Mouse (Mus musculus) right cerebral cortex, postnatal 14 days (tissue): ENCODE results near the gene Klf15.

Source experiments
- DNase-seq: peaks from one replicate; pipeline ENCODE4 v3.0.0; 2022

Gene Klf15

GRCm38 (mm10) chr6:90495282-90495912, 33.0 kb downstream of the Klf15 start:
- DNase-seq: peak; percentile 18

- DNase-seq: no peak
Measured at GRCm38 (mm10) chr6:90496217-90496616, 33.8 kb downstream of the Klf15 start.

DNA sequence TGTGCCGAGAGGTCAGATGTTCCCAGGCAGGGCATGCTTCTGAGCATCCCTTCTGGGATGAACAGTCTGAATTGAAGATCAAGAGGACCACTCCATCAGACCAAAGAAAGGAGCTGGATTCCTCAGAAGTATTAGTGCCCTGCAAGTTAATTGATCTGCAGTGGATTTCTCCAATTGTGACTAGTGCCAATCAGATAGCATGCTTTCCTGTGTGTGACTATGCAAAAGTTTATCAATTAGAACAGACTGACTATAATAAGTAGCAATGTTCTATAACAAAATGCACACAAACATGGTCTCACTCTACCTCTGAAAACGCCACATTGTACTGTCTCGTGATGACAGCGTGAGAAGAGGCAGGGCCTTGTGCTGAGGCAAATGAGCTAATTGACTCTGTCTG, 37.1 kb downstream of the Klf15 start:
- DNase-seq: no peak

GRCm38 (mm10) chr6:90501222-90501940, 39.0 kb downstream of the Klf15 start:
- no peak for DNase-seq

DNA sequence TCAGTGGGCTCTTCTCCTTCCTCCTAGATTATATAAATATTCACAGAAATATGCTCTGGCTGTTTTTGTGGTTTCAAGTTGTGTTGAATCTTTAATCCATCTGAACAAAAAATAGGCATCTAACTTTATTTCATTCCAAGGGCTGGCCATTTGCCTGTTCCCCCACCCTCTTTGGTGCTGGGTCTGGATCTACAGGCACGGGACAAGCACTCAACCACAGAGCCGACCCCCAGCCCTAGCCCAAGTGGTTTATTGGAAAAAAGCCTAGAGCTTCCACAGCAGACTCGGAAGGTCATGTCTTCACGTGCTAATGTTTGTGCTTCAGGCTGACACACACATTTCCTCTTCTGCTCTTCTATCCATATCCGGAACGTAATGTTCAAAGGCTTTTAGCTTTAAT, 43.5 kb downstream of the Klf15 start:
- DNase-seq: no peak

DNA sequence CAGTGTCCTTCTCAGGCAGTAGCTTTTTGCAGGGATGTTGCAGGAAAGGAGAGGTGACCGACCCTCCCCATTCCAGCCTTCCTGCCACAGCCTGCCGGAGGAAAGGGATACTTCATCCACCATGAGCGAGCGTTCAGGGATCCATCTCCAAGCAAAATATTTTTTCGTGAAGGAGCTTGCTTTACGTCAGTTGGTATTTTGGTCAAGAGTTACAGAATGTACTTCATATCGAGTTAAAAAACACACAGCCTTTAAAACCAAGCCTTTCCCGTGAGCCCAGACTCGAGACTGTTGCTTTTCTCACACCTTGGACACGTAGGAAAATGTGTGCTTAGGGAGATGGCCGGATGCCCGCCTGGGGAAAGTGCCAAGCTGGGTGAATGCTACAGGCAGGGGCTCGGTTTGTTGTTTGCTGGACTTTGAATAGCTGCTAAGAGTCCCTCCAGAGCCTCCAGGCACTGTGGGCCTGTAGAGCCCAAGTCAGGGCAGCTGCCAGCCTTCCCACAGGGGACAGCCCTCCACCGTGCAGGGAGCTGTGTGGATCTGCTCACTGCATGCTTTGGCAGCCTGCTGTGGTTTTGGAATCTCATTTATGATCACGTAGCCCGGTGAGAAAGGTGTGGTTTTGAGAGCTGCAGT, 44.4 kb downstream of the Klf15 start:
- peak; percentile 85 for DNase-seq

GRCm38 (mm10) chr6:90507443-90507842, 45.1 kb downstream of the Klf15 start:
- no peak for DNase-seq

- peak; percentile 20 for DNase-seq
Measured at GRCm38 (mm10) chr6:90508197-90508624, 45.8 kb downstream of the Klf15 start.

GRCm38 (mm10) chr6:90509085-90509484, 46.7 kb downstream of the Klf15 start:
- peak; percentile 15 for DNase-seq

DNA sequence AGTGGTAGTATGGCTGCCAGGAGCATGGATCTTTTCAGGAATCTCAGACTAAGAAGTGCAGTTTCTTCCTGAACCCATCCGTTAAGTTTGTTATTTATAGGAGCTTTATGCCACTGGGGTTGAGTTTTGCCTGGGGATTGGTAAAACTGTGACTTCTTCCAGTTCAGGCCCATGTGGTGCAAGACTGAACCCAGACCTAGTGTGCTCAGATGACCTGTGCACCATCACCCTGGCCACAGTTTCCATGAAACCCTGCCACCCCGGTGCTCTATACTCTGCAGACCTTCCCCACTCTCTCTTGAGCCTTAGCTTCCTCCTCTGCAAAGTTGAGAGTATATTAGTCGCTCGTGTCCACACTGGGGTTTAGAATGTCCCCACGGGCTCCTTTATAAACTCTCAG, 50.0 kb downstream of the Klf15 start:
- DNase-seq: no peak

- no peak for DNase-seq
Measured at GRCm38 (mm10) chr6:90513074-90513856, 50.9 kb downstream of the Klf15 start.

DNA sequence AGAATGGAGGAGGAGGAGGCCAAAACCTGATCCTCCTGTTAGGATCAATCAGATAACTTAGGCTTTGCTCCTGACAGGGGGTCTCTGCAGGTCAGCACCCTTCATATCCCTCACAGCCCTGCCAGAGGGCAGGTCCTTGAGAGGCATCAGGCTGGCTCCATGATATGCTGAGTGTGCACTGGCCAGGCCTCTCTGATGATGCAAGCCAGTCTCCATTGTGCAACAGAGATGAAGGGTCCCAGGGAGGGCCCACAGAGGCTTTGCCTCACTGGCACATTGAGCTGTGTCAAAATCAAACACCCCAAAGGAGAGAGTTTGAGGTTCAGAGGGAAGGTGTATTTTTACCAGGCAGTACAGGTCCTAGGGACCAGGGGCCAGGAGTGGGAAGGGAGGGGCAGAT, 52.0 kb downstream of the Klf15 start:
- DNase-seq: no peak

GRCm38 (mm10) chr6:90514883-90515405, 52.6 kb downstream of the Klf15 start:
- peak; percentile 90 for DNase-seq

- no peak for DNase-seq
Measured at GRCm38 (mm10) chr6:90518892-90519291, 56.5 kb downstream of the Klf15 start.

DNA sequence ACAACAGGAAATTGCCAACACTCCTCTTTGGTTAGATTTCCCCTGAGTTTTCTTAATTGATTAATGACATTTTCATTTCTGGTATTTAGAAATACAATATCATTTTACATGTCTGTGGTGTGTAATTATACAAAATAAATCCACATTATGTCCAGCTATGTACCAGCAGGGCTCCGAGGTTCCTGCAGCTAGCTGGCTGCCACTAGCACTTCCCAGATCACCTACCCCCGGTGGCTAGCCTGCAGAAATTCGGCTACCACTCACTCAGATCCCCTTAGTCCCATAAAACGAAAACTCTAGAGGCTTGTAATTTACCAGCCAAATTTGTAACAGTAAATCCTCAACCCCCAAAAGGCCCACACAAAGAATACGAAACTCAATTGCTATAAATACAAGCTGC, 57.0 kb downstream of the Klf15 start:
- DNase-seq: no peak
